Mouse (Mus musculus): ENCODE results near the gene Orc3. TPM values are rescaled to one million over a fixed set of nuclear protein-coding genes. Genes with fewer than 3 reads are reported as not detected.
A peak's percentile ranks its signal among the peaks of the same experiment; 100 is the strongest.
"Not testable (repeated sequence)": the region's sequence is repeated elsewhere in the genome, so short reads cannot be mapped to it uniquely, and the experiment has no call there.

The Orc3 gene
- polyA plus RNA-seq, 1 experiment from 2014 or later, result 93.2 TPM

- H3K27ac ChIP-seq, result no peak overlapping the region
- no peak overlapping the region for H3K4me2 ChIP-seq
- no peaks in the 10 kb centered on the region for H3K9me3 ChIP-seq
- 78% methylated on average over 7 of the region's 7 CpGs for WGBS
- H3K27me3 ChIP-seq, result no peaks in the 10 kb centered on the region
- ATAC-seq (ENCODE audit: borderline replicate concordance, extremely low read depth, low FRiP score, low TSS enrichment), result no peak
- no peaks in the 10 kb centered on the region for H3K4me1 ChIP-seq
- H3K4me3 ChIP-seq, result no peak overlapping the region
- H3K36me3 ChIP-seq, result peaks cover 78% of the 10 kb centered on the region
- no peak overlapping the region for H3K9ac ChIP-seq
These were observed 32.8 kb downstream of the Orc3 start for GRCm38 (mm10) chr4:34581990-34582389.

GRCm38 (mm10) chr4:34581489-34581888 lies 33.3 kb downstream of the Orc3 start:
- H3K27me3 ChIP-seq; H3K4me3 ChIP-seq; H3K4me1 ChIP-seq; H3K9ac ChIP-seq; H3K9me3 ChIP-seq; ATAC-seq (ENCODE audit: borderline replicate concordance, extremely low read depth, low FRiP score, low TSS enrichment); H3K4me2 ChIP-seq; H3K27ac ChIP-seq: not testable (repeated sequence)
- WGBS, result 75% methylated on average over 1 of the region's 1 CpGs
- H3K36me3 ChIP-seq, result peaks cover 81% of the 10 kb centered on the region

GRCm38 (mm10) chr4:34579215-34579614 lies 35.5 kb downstream of the Orc3 start:
- Histone ChIP-seq H3K27ac (no peak overlapping the region), H3K4me1 (no peaks in the 10 kb centered on the region)

GRCm38 (mm10) chr4:34577028-34577427 lies 37.7 kb downstream of the Orc3 start:
- H3K4me3 ChIP-seq, result no peak overlapping the region
- 93% methylated on average over 2 of the region's 2 CpGs for WGBS
- no peaks in the 10 kb centered on the region for H3K9me3 ChIP-seq
- H3K4me1 ChIP-seq, result no peaks in the 10 kb centered on the region
- H3K27ac ChIP-seq, result no peak overlapping the region
- no peak overlapping the region for H3K9ac ChIP-seq
- H3K4me2 ChIP-seq, result no peak overlapping the region
- H3K27me3 ChIP-seq, result no peaks in the 10 kb centered on the region
- ATAC-seq (ENCODE audit: borderline replicate concordance, extremely low read depth, low FRiP score, low TSS enrichment), result no peak
- H3K36me3 ChIP-seq, result peaks cover 86% of the 10 kb centered on the region

More at GRCm38 (mm10) chr4:34579215-34579614, 35.5 kb downstream of the Orc3 start:
- no peaks in the 10 kb centered on the region for H3K27me3 ChIP-seq
- peaks cover 91% of the 10 kb centered on the region for H3K36me3 ChIP-seq
- H3K9me3 ChIP-seq, result no peaks in the 10 kb centered on the region
- no peak overlapping the region for H3K4me2 ChIP-seq
- ATAC-seq (ENCODE audit: borderline replicate concordance, extremely low read depth, low FRiP score, low TSS enrichment), result no peak
- H3K9ac ChIP-seq, result no peak overlapping the region
- 79% methylated on average over 1 of the region's 1 CpGs for WGBS
- no peak overlapping the region for H3K4me3 ChIP-seq

GRCm38 (mm10) chr4:34572876-34573275 lies 41.9 kb downstream of the Orc3 start:
- H3K4me2 ChIP-seq, result no peak overlapping the region
- H3K27me3 ChIP-seq, result no peaks in the 10 kb centered on the region
- no peak overlapping the region for H3K4me3 ChIP-seq
- no peak overlapping the region for H3K27ac ChIP-seq
- H3K9ac ChIP-seq, result no peak overlapping the region
- H3K4me1 ChIP-seq, result no peaks in the 10 kb centered on the region
- WGBS, result 68% methylated on average over 2 of the region's 2 CpGs
- ATAC-seq (ENCODE audit: borderline replicate concordance, extremely low read depth, low FRiP score, low TSS enrichment), result no peak
- no peaks in the 10 kb centered on the region for H3K9me3 ChIP-seq
- peaks cover 80% of the 10 kb centered on the region for H3K36me3 ChIP-seq

GRCm38 (mm10) chr4:34566226-34566625 lies 48.5 kb downstream of the Orc3 start:
- no peak overlapping the region for H3K27ac ChIP-seq
- peaks cover 57% of the 10 kb centered on the region for H3K36me3 ChIP-seq
- no peak for ATAC-seq (ENCODE audit: borderline replicate concordance, extremely low read depth, low FRiP score, low TSS enrichment)
- no peaks in the 10 kb centered on the region for H3K4me1 ChIP-seq
- H3K9ac ChIP-seq, result no peak overlapping the region
- no peak overlapping the region for H3K4me2 ChIP-seq
- H3K9me3 ChIP-seq, result no peaks in the 10 kb centered on the region
- no peak overlapping the region for H3K4me3 ChIP-seq
- WGBS, result 82% methylated on average over 6 of the region's 6 CpGs
- H3K27me3 ChIP-seq, result no peaks in the 10 kb centered on the region

GRCm38 (mm10) chr4:34560971-34561370 lies 53.8 kb downstream of the Orc3 start:
- Histone ChIP-seq H3K27ac (no peak overlapping the region), H3K9ac (no peak overlapping the region), H3K4me1 (peaks cover 8% of the 10 kb centered on the region; the same call in 1 of the 2 replicates), H3K4me3 (no peak overlapping the region), H3K36me3 (peaks cover 19% of the 10 kb centered on the region), H3K9me3 (no peaks in the 10 kb centered on the region), H3K27me3 (no peaks in the 10 kb centered on the region), H3K4me2 (no peak overlapping the region)
- ATAC-seq (ENCODE audit: borderline replicate concordance, extremely low read depth, low FRiP score, low TSS enrichment), result no peak
- WGBS, result 53% methylated on average over 4 of the region's 4 CpGs

- H3K4me1 ChIP-seq, result peaks cover 24% of the 10 kb centered on the region
- no peaks in the 10 kb centered on the region for H3K27me3 ChIP-seq
- H3K27ac ChIP-seq, result no peak overlapping the region
- no peak overlapping the region for H3K9ac ChIP-seq
- no peaks in the 10 kb centered on the region for H3K36me3 ChIP-seq
- no peaks in the 10 kb centered on the region for H3K9me3 ChIP-seq
- H3K4me3 ChIP-seq, result no peak overlapping the region
- no peak for ATAC-seq (ENCODE audit: borderline replicate concordance, extremely low read depth, low FRiP score, low TSS enrichment)
- H3K4me2 ChIP-seq, result no peak overlapping the region
These were observed 58.6 kb downstream of the Orc3 start for GRCm38 (mm10) chr4:34556183-34556582.

- Histone ChIP-seq H3K27ac (no peak overlapping the region), H3K9ac (no peak overlapping the region), H3K4me1 (peaks cover 24% of the 10 kb centered on the region)
These were observed 59.1 kb downstream of the Orc3 start for GRCm38 (mm10) chr4:34555604-34556003.

GRCm38 (mm10) chr4:34554596-34554995 lies 60.1 kb downstream of the Orc3 start:
- no peak for ATAC-seq (ENCODE audit: borderline replicate concordance, extremely low read depth, low FRiP score, low TSS enrichment)
- Histone ChIP-seq H3K9me3 (no peaks in the 10 kb centered on the region), H3K27me3 (no peaks in the 10 kb centered on the region), H3K36me3 (no peaks in the 10 kb centered on the region), H3K27ac (no peak overlapping the region), H3K9ac (no peak overlapping the region), H3K4me3 (no peak overlapping the region), H3K4me1 (peaks cover 24% of the 10 kb centered on the region), H3K4me2 (no peak overlapping the region)
- 39% methylated on average over 1 of the region's 1 CpGs for WGBS

More at GRCm38 (mm10) chr4:34555604-34556003, 59.1 kb downstream of the Orc3 start:
- Histone ChIP-seq H3K27me3 (no peaks in the 10 kb centered on the region), H3K36me3 (no peaks in the 10 kb centered on the region), H3K4me3 (no peak overlapping the region), H3K4me2 (no peak overlapping the region), H3K9me3 (no peaks in the 10 kb centered on the region)
- 89% methylated on average over 3 of the region's 3 CpGs for whole genome bisulfite sequencing
- no peak for ATAC-seq (ENCODE audit: borderline replicate concordance, extremely low read depth, low FRiP score, low TSS enrichment)

- H3K9me3 ChIP-seq, result no peaks in the 10 kb centered on the region
- peak overlapping the region; percentile 94; the same call in 1 of the 2 replicates for H3K27ac ChIP-seq
- H3K27me3 ChIP-seq, result no peaks in the 10 kb centered on the region
- H3K4me1 ChIP-seq, result peaks cover 24% of the 10 kb centered on the region
- no peak for ATAC-seq (ENCODE audit: borderline replicate concordance, extremely low read depth, low FRiP score, low TSS enrichment)
- peak overlapping the region; percentile 98 for H3K4me3 ChIP-seq
- peak overlapping the region; percentile 50 for H3K4me2 ChIP-seq
- 6% methylated on average over 3 of the region's 3 CpGs for WGBS
- no peaks in the 10 kb centered on the region for H3K36me3 ChIP-seq
- peak overlapping the region; percentile 99 for H3K9ac ChIP-seq
These were observed 62.8 kb downstream of the Orc3 start for GRCm38 (mm10) chr4:34551966-34552365.

GRCm38 (mm10) chr4:34551098-34551809 lies 63.5 kb downstream of the Orc3 start:
- peak overlapping the region; percentile 50 for H3K4me2 ChIP-seq
- peak overlapping the region; percentile 99 for H3K9ac ChIP-seq
- H3K27me3 ChIP-seq, result no peaks in the 10 kb centered on the region
- under 1% methylated on average over 50 of the region's 50 CpGs for WGBS
- H3K4me3 ChIP-seq, result peak overlapping the region; percentile 98
- H3K36me3 ChIP-seq, result no peaks in the 10 kb centered on the region
- peak overlapping the region; percentile 94 for H3K27ac ChIP-seq
- peaks cover 18% of the 10 kb centered on the region for H3K4me1 ChIP-seq
- peak; percentile 66 for ATAC-seq (ENCODE audit: borderline replicate concordance, extremely low read depth, low FRiP score, low TSS enrichment)
- no peaks in the 10 kb centered on the region for H3K9me3 ChIP-seq
